Mouse (Mus musculus) sigmoid colon, adult 10 weeks (tissue): ENCODE data around the gene Ecpas. TPM values are rescaled to one million over a fixed set of nuclear protein-coding genes. Genes with fewer than 3 reads are reported as not detected.

Source experiments
- polyA plus RNA-seq: library from polyadenylated mRNA; stranded (reverse); fragments of 350-450 nt; fragmentation: Illumina TruSeq; extraction: RNeasy Lipid Tissue Mini Kit (QIAGEN cat#74804); gene quantifications from one replicate; pipeline ENCODE4 v1.2.3, GENCODE M21; 2014; ENCODE audit warnings: low read depth, low replicate concordance

Ecpas gene
- 197 TPM for polyA plus RNA-seq

GRCm38 (mm10) chr4:58912629-58913335 lies at the start of gene Ecpas:
Gene Ecpas, minus strand, starts transcription at chr4:58912749.

GRCm38 (mm10) chr4:58943420-58944205 lies 31.1 kb upstream of the Ecpas start, which contains the start of gene Zkscan16:
Gene Zkscan16, plus strand, starts transcription at chr4:58943628.

GRCm38 (mm10) chr4:58787616-58788015 lies 124.9 kb downstream of the Ecpas start, which contains the start of gene Olfr267:
Gene Olfr267, minus strand, starts transcription at chr4:58787716.

Other genes starting within 250 kb of the Ecpas start
- gene Olfr267, start 125.0 kb downstream of the Ecpas start, polyA plus RNA-seq = not detected
- 0.28 TPM for gene Zkscan16, start 30.9 kb upstream of the Ecpas start, polyA plus RNA-seq
- 11.4 TPM for gene Ptgr1, start 74.4 kb upstream of the Ecpas start, polyA plus RNA-seq
- 29.4 TPM for gene Dnajc25, start 82.3 kb upstream of the Ecpas start, polyA plus RNA-seq
- not detected for gene Gm20503, start 90.5 kb upstream of the Ecpas start, polyA plus RNA-seq
- 88.7 TPM for gene Gng10, start 122.3 kb upstream of the Ecpas start, polyA plus RNA-seq
- 3.1 TPM for gene AI481877, start 226.2 kb upstream of the Ecpas start, polyA plus RNA-seq